Mouse (Mus musculus): ENCODE data around the gene Krtap6-5. TPM values are rescaled to one million over a fixed set of nuclear protein-coding genes. Genes with fewer than 3 reads are reported as not detected.
"Not testable (repeated sequence)": the region's sequence is repeated elsewhere in the genome, so short reads cannot be mapped to it uniquely, and the experiment has no call there.

Krtap6-5 gene
- polyA plus RNA-seq (2017; shearing (Covaris generic)): not detected

GRCm38 (mm10) chr16:89047783-89048182 lies at the start of gene Krtap6-5:
TSS of gene Krtap6-5 (minus strand) at chr16:89047883.
- no peak for ATAC-seq

GRCm38 (mm10) chr16:89071041-89071440 lies 23.4 kb upstream of the Krtap6-5 start:
- not testable (repeated sequence) for ATAC-seq

DNA sequence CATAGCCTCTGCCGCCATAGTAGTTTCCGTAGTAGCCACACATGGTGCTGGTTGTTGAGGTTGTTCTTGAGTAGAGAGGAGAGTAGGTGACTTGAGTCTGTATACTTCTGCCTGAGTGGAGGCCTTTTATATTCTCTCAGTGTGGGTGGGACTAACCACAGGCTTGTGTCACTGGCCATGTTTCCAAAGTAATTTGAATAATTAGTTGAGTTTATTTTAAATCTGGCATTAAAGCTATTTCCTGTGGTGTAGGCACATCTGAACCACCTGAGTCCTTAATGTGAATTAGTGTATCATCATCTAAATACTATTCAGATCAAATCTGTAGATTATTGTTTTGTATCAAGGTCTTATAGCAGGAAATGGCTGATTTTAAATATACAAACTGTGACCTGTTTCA lies 16.2 kb upstream of the Krtap6-5 start, which contains the start of gene 1110025L11Rik:
Gene 1110025L11Rik, minus strand, starts transcription at position 101 of the 400 bp plus-strand sequence.
- not testable (repeated sequence) for ATAC-seq

- not testable (repeated sequence) for ATAC-seq
Observed at GRCm38 (mm10) chr16:89041372-89041771, 6.3 kb downstream of the Krtap6-5 start, which contains the start of gene Gm10228. TSS of gene Gm10228 (minus strand) at chr16:89041472.

DNA sequence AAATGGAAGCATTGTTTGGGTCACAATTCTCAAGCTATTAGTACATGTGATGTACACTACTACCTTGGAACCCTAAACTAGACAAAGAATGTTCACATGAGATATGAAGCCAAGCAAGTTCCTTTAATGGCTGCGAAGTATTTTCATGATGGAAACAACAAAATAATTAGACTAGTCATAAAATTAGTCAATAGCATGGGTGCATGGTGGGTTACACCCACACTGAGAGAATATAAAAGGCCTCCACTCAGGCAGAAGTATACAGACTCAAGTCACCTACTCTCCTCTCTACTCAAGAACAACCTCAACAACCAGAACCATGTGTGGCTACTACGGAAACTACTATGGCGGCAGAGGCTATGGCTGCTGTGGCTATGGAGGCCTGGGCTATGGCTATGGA lies 16.3 kb downstream of the Krtap6-5 start, which contains the start of gene Krtap6-1:
Gene Krtap6-1, plus strand, starts transcription at position 301 of the 400 bp plus-strand sequence.
- not testable (repeated sequence) for ATAC-seq

- ATAC-seq: not testable (repeated sequence)
Observed at GRCm38 (mm10) chr16:89014984-89015383, 32.7 kb downstream of the Krtap6-5 start, which contains the start of gene Gm10229. TSS of gene Gm10229 (plus strand) at chr16:89015284.

- ATAC-seq: no peak
Observed at GRCm38 (mm10) chr16:89013973-89014372, 33.7 kb downstream of the Krtap6-5 start.

GRCm38 (mm10) chr16:89010659-89011058 lies 37.0 kb downstream of the Krtap6-5 start, which contains the start of gene Krtap22-2:
TSS of gene Krtap22-2 (minus strand) at chr16:89010759.
- ATAC-seq: no peak

Other genes starting within 250 kb of the Krtap6-5 start
- not detected for gene Gm20741, start 235.7 kb downstream of the Krtap6-5 start, polyA plus RNA-seq (2017; shearing (Covaris generic))
- gene Krtap15, start 227.7 kb downstream of the Krtap6-5 start, polyA plus RNA-seq (2017; shearing (Covaris generic)): not detected
- gene Krtap14, start 221.7 kb downstream of the Krtap6-5 start, polyA plus RNA-seq (2017; shearing (Covaris generic)): not detected
- gene Krtap19-1, start 178.5 kb downstream of the Krtap6-5 start, polyA plus RNA-seq (2017; shearing (Covaris generic)): not detected
- not detected for gene Krtap19-2, start 173.6 kb downstream of the Krtap6-5 start, polyA plus RNA-seq (2017; shearing (Covaris generic))
- gene Krtap19-3, start 169.8 kb downstream of the Krtap6-5 start, polyA plus RNA-seq (2017; shearing (Covaris generic)): not detected
- not detected for gene Krtap19-4, start 162.8 kb downstream of the Krtap6-5 start, polyA plus RNA-seq (2017; shearing (Covaris generic))
- gene Krtap19-5, start 151.4 kb downstream of the Krtap6-5 start, polyA plus RNA-seq (2017; shearing (Covaris generic)): not detected
- gene Krtap19-9b, start 115.6 kb downstream of the Krtap6-5 start, polyA plus RNA-seq (2017; shearing (Covaris generic)): not detected
- gene Krtap16-3, start 85.0 kb downstream of the Krtap6-5 start, polyA plus RNA-seq (2017; shearing (Covaris generic)): not detected
- not detected for gene Krtap22-2, start 37.1 kb downstream of the Krtap6-5 start, polyA plus RNA-seq (2017; shearing (Covaris generic))
- not detected for gene Gm10229, start 32.6 kb downstream of the Krtap6-5 start, polyA plus RNA-seq (2017; shearing (Covaris generic))
- not detected for gene Krtap6-1, start 16.2 kb downstream of the Krtap6-5 start, polyA plus RNA-seq (2017; shearing (Covaris generic))
- gene Gm10228, start 6.4 kb downstream of the Krtap6-5 start, polyA plus RNA-seq (2017; shearing (Covaris generic)): not detected
- gene 1110025L11Rik, start 16.1 kb upstream of the Krtap6-5 start, polyA plus RNA-seq (2017; shearing (Covaris generic)): not detected
- gene Krtap6-3, start 36.1 kb upstream of the Krtap6-5 start, polyA plus RNA-seq (2017; shearing (Covaris generic)): not detected
- gene Gm6358, start 93.0 kb upstream of the Krtap6-5 start, polyA plus RNA-seq (2017; shearing (Covaris generic)): not detected
- not detected for gene Gm10061, start 103.2 kb upstream of the Krtap6-5 start, polyA plus RNA-seq (2017; shearing (Covaris generic))
- not detected for gene Gm9789, start 110.1 kb upstream of the Krtap6-5 start, polyA plus RNA-seq (2017; shearing (Covaris generic))
- gene Gm7735, start 121.6 kb upstream of the Krtap6-5 start, polyA plus RNA-seq (2017; shearing (Covaris generic)): not detected
- gene 1110057P08Rik, start 126.9 kb upstream of the Krtap6-5 start, polyA plus RNA-seq (2017; shearing (Covaris generic)): not detected
- not detected for gene Krtap20-2, start 158.0 kb upstream of the Krtap6-5 start, polyA plus RNA-seq (2017; shearing (Covaris generic))

Data from CD4-positive, CD25-positive, alpha-beta regulatory T cell, adult 4 months (primary cell).